Mouse (Mus musculus) limb, embryonic 14.5 days (tissue): Measurements from ENCODE around the gene Slc9a5. TPM values are rescaled to one million over a fixed set of nuclear protein-coding genes. Genes with fewer than 3 reads are reported as not detected.

Experiments
- ATAC-seq: fragments of 200-750 bp; cut with Nextera tagmentation; 2 replicates; pipeline ENCODE4 v1.8.0; 2017; ENCODE audit warnings: low read depth, moderate number of reproducible peaks, moderate TSS enrichment; ENCODE audit not compliant: low FRiP score
- DNase-seq: peaks from one replicate; pipeline ENCODE4 v3.0.0-alpha.2; 2015; ENCODE audit warnings: low spot score
- H3K27ac ChIP-seq: fragments of 300-500 bp; sonication (generic); replicated peaks from 2 replicates; pipeline ENCODE4 v1.5.1; 2014; ENCODE audit warnings: low read depth, mild to moderate bottlenecking, low read length, moderate library complexity, mixed read lengths
- H3K27me3 ChIP-seq: fragments of 300-500 bp; sonication (generic); 2 replicates; pipeline ENCODE4 v1.6.1; 2014; ENCODE audit warnings: low read length, mixed read lengths; ENCODE audit not compliant: control insufficient read depth, insufficient read depth
- H3K36me3 ChIP-seq: fragments of 300-500 bp; sonication (generic); 2 replicates; pipeline ENCODE4 v1.6.1; 2014; ENCODE audit warnings: mild to moderate bottlenecking, low read length, moderate library complexity, mixed read lengths; ENCODE audit not compliant: control insufficient read depth, insufficient read depth
- H3K4me1 ChIP-seq: fragments of 300-500 bp; sonication (generic); 2 replicates; pipeline ENCODE4 v1.6.1; 2014; ENCODE audit warnings: antibody characterized with exemption, low read length, mixed read lengths; ENCODE audit not compliant: control insufficient read depth, insufficient read depth
- H3K4me2 ChIP-seq: fragments of 300-500 bp; sonication (generic); replicated peaks from 2 replicates; pipeline ENCODE4 v1.6.1; 2014; ENCODE audit warnings: low read depth, mild to moderate bottlenecking, low read length, moderate library complexity; ENCODE audit not compliant: severe bottlenecking
- H3K4me3 ChIP-seq: fragments of 300-500 bp; sonication (generic); replicated peaks from 2 replicates; pipeline ENCODE4 v1.5.1; 2014; ENCODE audit warnings: low read length
- H3K9ac ChIP-seq: fragments of 300-500 bp; sonication (generic); 2 replicates; pipeline ENCODE4 v1.6.1; 2014; ENCODE audit warnings: mild to moderate bottlenecking, low read depth, low read length, moderate library complexity; ENCODE audit not compliant: severe bottlenecking
- H3K9me3 ChIP-seq: fragments of 300-500 bp; sonication (generic); 2 replicates; pipeline ENCODE4 v1.6.1; 2016; ENCODE audit warnings: low read length; ENCODE audit not compliant: control insufficient read depth
- POLR2A ChIP-seq: fragments of 200-500 bp; IDR thresholded peaks from 2 replicates; pipeline ENCODE4 v1.8.0; 2012; ENCODE audit warnings: inconsistent platforms, mild to moderate bottlenecking, moderate library complexity, borderline replicate concordance; ENCODE audit not compliant: insufficient read depth, insufficient read length; ENCODE audit errors: extremely low read depth
- WGBS: fragments of 180-500 bp; shearing (Covaris S2); extraction: QIAGEN DNeasy Blood & Tissue Kit; methylation state at CpG from one replicate; pipeline ENCODE4 v1.1.7; 2014; 5-methylcytosine and 5-hydroxymethylcytosine counted together
- microRNA counts: library from miRNA; unstranded; fragments of <30 nt; microRNA quantifications from one replicate; lab custom pipeline; 2016
- microRNA-seq: library from miRNA; unstranded; fragments of <30 nt; microRNA quantifications from one replicate; pipeline ENCODE4, GENCODE M21; 2016
- polyA plus RNA-seq, 2 experiments: library from polyadenylated mRNA; depleted of rRNA in 1 of 2; stranded (reverse) in 1 of 2; unstranded in 1 of 2; fragments of >200 nt; fragmentation: Nextera tagmentation in 1 of 2; extraction: Ambion mirVana in 1 of 2; gene quantifications; 2 replicates each; pipeline versions ENCODE4 v1.2.1 to v1.2.3; 2012 to 2014

The Slc9a5 gene
- polyA plus RNA-seq, 2 experiments: 5.6 to 43.5 TPM

- Histone ChIP-seq H3K9ac (no peak overlapping the region), H3K4me3 (no peak overlapping the region), H3K4me1 (peaks cover 4% of the 10 kb centered on the region), H3K27me3 (peaks cover 24% of the 10 kb centered on the region), H3K36me3 (no peaks in the 10 kb centered on the region), H3K9me3 (peaks cover 4% of the 10 kb centered on the region), H3K4me2 (no peak overlapping the region), H3K27ac (no peak overlapping the region)
- no peak for ATAC-seq
- WGBS: 95% methylated on average over 6 of the region's 6 CpGs
- TF ChIP-seq POLR2A: no peak
- DNase-seq: no peak
Measured at GRCm38 (mm10) chr8:105409947-105410346, 61.3 kb downstream of the Slc9a5 start.

- no peak for TF ChIP-seq POLR2A
Measured at GRCm38 (mm10) chr8:105413391-105413790, 64.7 kb downstream of the Slc9a5 start, which contains the start of the genes Kctd19 and Lrrc36. Gene Kctd19, minus strand, starts transcription at chr8:105413502. Gene Lrrc36, plus strand, starts transcription at chr8:105413571.

GRCm38 (mm10) chr8:105418992-105419391, 70.3 kb downstream of the Slc9a5 start:
- no peaks in the 10 kb centered on the region for H3K36me3 ChIP-seq
- no peak for ATAC-seq
- no peak overlapping the region for H3K4me3 ChIP-seq

More at GRCm38 (mm10) chr8:105413391-105413790, 64.7 kb downstream of the Slc9a5 start, which contains the start of the genes Kctd19 and Lrrc36:
- peak within 1 kb of the TSS; percentile 24 for H3K4me3 ChIP-seq
- no peaks in the 10 kb centered on the region for H3K36me3 ChIP-seq
- H3K9me3 ChIP-seq: peaks cover 4% of the 10 kb centered on the region
- ATAC-seq (no peak), DNase-seq (no peak)
- H3K27ac ChIP-seq: no peak within 1 kb of the TSS
- no peak within 1 kb of the TSS for H3K9ac ChIP-seq
- peaks cover 4% of the 10 kb centered on the region; the same call in 1 of the 2 replicates for H3K4me1 ChIP-seq
- peak within 1 kb of the TSS; percentile 43 for H3K4me2 ChIP-seq
- peaks cover 32% of the 10 kb centered on the region for H3K27me3 ChIP-seq
- WGBS: 6% methylated on average over 24 of the region's 34 CpGs

More at GRCm38 (mm10) chr8:105418992-105419391, 70.3 kb downstream of the Slc9a5 start:
- Histone ChIP-seq H3K9me3 (no peaks in the 10 kb centered on the region), H3K4me2 (no peak overlapping the region), H3K9ac (no peak overlapping the region), H3K4me1 (no peaks in the 10 kb centered on the region), H3K27ac (no peak overlapping the region), H3K27me3 (peaks cover 10% of the 10 kb centered on the region)
- no peak for TF ChIP-seq POLR2A
- DNase-seq: no peak
- 65% methylated on average over 2 of the region's 2 CpGs for WGBS

MicroRNA genes within 50 kb of the gene (microRNA counts, 519-probe panel; counts per million panel counts)
- microRNA mmu-miR-328 (lab: Ali Mortazavi, UCI): 1,663 counts per million, percentile 15 among the panel's probes with 10 or more counts

Small RNA genes within 50 kb of the gene (microRNA-seq; reads per million reads assigned to microRNA genes)
- not detected for gene Gm27320
- 131 reads per million, percentile 49 among the genes with 10 or more reads in this experiment for gene Mir328

Other genes with a start within 250 kb of the Slc9a5 start
- 0.05 TPM in 1 of 2 replicates, not detected in the other for gene Ces4a, start 217.0 kb upstream of the Slc9a5 start, polyA plus RNA-seq (2012; rRNA removed)
- not detected in 2 replicates for gene Ces4a, start 217.0 kb upstream of the Slc9a5 start, polyA plus RNA-seq (2014; fragmentation: Nextera tagmentation; extraction: Ambion mirVana)
- 75.2 and 82.4 TPM in 2 replicates for gene Cbfb, start 178.2 kb upstream of the Slc9a5 start, polyA plus RNA-seq (2012; rRNA removed)
- gene Cbfb, start 178.2 kb upstream of the Slc9a5 start, polyA plus RNA-seq (2014; fragmentation: Nextera tagmentation; extraction: Ambion mirVana): 101 and 119 TPM in 2 replicates
- gene D230025D16Rik, start 123.7 kb upstream of the Slc9a5 start, polyA plus RNA-seq (2012; rRNA removed): 30.1 and 32.8 TPM in 2 replicates
- gene D230025D16Rik, start 123.7 kb upstream of the Slc9a5 start, polyA plus RNA-seq (2014; fragmentation: Nextera tagmentation; extraction: Ambion mirVana): 27.3 and 31.5 TPM in 2 replicates
- 40.8 and 52.7 TPM in 2 replicates for gene B3gnt9, start 93.7 kb upstream of the Slc9a5 start, polyA plus RNA-seq (2012; rRNA removed)
- 38.9 and 42.9 TPM in 2 replicates for gene B3gnt9, start 93.7 kb upstream of the Slc9a5 start, polyA plus RNA-seq (2014; fragmentation: Nextera tagmentation; extraction: Ambion mirVana)
- 12.8 and 13.6 TPM in 2 replicates for gene Tradd, start 84.2 kb upstream of the Slc9a5 start, polyA plus RNA-seq (2012; rRNA removed)
- gene Tradd, start 84.2 kb upstream of the Slc9a5 start, polyA plus RNA-seq (2014; fragmentation: Nextera tagmentation; extraction: Ambion mirVana): 26.2 and 26.3 TPM in 2 replicates
- gene Fbxl8, start 84.2 kb upstream of the Slc9a5 start, polyA plus RNA-seq (2012; rRNA removed): 4.0 and 5.6 TPM in 2 replicates
- gene Fbxl8, start 84.2 kb upstream of the Slc9a5 start, polyA plus RNA-seq (2014; fragmentation: Nextera tagmentation; extraction: Ambion mirVana): 2.9 and 3.7 TPM in 2 replicates
- gene Hsf4, start 79.0 kb upstream of the Slc9a5 start, polyA plus RNA-seq (2012; rRNA removed): 0.47 and 0.62 TPM in 2 replicates
- gene Hsf4, start 79.0 kb upstream of the Slc9a5 start, polyA plus RNA-seq (2014; fragmentation: Nextera tagmentation; extraction: Ambion mirVana): 0.14 TPM in 1 of 2 replicates, not detected in the other
- 2.0 and 2.3 TPM in 2 replicates for gene Nol3, start 72.7 kb upstream of the Slc9a5 start, polyA plus RNA-seq (2012; rRNA removed)
- gene Nol3, start 72.7 kb upstream of the Slc9a5 start, polyA plus RNA-seq (2014; fragmentation: Nextera tagmentation; extraction: Ambion mirVana): 2.3 and 3.3 TPM in 2 replicates
- gene 4931428F04Rik, start 59.0 kb upstream of the Slc9a5 start, polyA plus RNA-seq (2012; rRNA removed): 30.1 and 37.8 TPM in 2 replicates
- gene 4931428F04Rik, start 59.0 kb upstream of the Slc9a5 start, polyA plus RNA-seq (2014; fragmentation: Nextera tagmentation; extraction: Ambion mirVana): 9.9 and 12.1 TPM in 2 replicates
- gene Exoc3l, start 52.7 kb upstream of the Slc9a5 start, polyA plus RNA-seq (2012; rRNA removed): 14.4 and 16.3 TPM in 2 replicates
- 7.4 and 9.8 TPM in 2 replicates for gene Exoc3l, start 52.7 kb upstream of the Slc9a5 start, polyA plus RNA-seq (2014; fragmentation: Nextera tagmentation; extraction: Ambion mirVana)
- gene E2f4, start 51.2 kb upstream of the Slc9a5 start, polyA plus RNA-seq (2012; rRNA removed): 136 and 180 TPM in 2 replicates
- gene E2f4, start 51.2 kb upstream of the Slc9a5 start, polyA plus RNA-seq (2014; fragmentation: Nextera tagmentation; extraction: Ambion mirVana): 76.2 and 78.4 TPM in 2 replicates
- gene Elmo3, start 43.2 kb upstream of the Slc9a5 start, polyA plus RNA-seq (2012; rRNA removed): 8.8 and 9.6 TPM in 2 replicates
- 7.3 and 7.7 TPM in 2 replicates for gene Elmo3, start 43.2 kb upstream of the Slc9a5 start, polyA plus RNA-seq (2014; fragmentation: Nextera tagmentation; extraction: Ambion mirVana)
- gene Lrrc29, start 22.6 kb upstream of the Slc9a5 start, polyA plus RNA-seq (2012; rRNA removed): 3.2 and 4.8 TPM in 2 replicates
- gene Lrrc29, start 22.6 kb upstream of the Slc9a5 start, polyA plus RNA-seq (2014; fragmentation: Nextera tagmentation; extraction: Ambion mirVana): 1.9 and 2.5 TPM in 2 replicates
- gene Tmem208, start 22.5 kb upstream of the Slc9a5 start, polyA plus RNA-seq (2012; rRNA removed): 135 and 143 TPM in 2 replicates
- 126 and 135 TPM in 2 replicates for gene Tmem208, start 22.5 kb upstream of the Slc9a5 start, polyA plus RNA-seq (2014; fragmentation: Nextera tagmentation; extraction: Ambion mirVana)
- 24.4 and 30.7 TPM in 2 replicates for gene Fhod1, start 890 bp upstream of the Slc9a5 start, polyA plus RNA-seq (2012; rRNA removed)
- gene Fhod1, start 890 bp upstream of the Slc9a5 start, polyA plus RNA-seq (2014; fragmentation: Nextera tagmentation; extraction: Ambion mirVana): 2.7 and 2.8 TPM in 2 replicates
- 3.9 and 5.5 TPM in 2 replicates for gene Plekhg4, start 24.4 kb downstream of the Slc9a5 start, polyA plus RNA-seq (2012; rRNA removed)
- gene Plekhg4, start 24.4 kb downstream of the Slc9a5 start, polyA plus RNA-seq (2014; fragmentation: Nextera tagmentation; extraction: Ambion mirVana): 0.55 and 1.2 TPM in 2 replicates
- 0.04 TPM in 1 of 2 replicates, not detected in the other for gene Kctd19, start 64.7 kb downstream of the Slc9a5 start, polyA plus RNA-seq (2012; rRNA removed)
- gene Kctd19, start 64.7 kb downstream of the Slc9a5 start, polyA plus RNA-seq (2014; fragmentation: Nextera tagmentation; extraction: Ambion mirVana): 0.18 TPM in 1 of 2 replicates, not detected in the other
- gene Lrrc36, start 64.7 kb downstream of the Slc9a5 start, polyA plus RNA-seq (2012; rRNA removed): 0.84 and 1.0 TPM in 2 replicates
- 0.58 and 0.62 TPM in 2 replicates for gene Lrrc36, start 64.7 kb downstream of the Slc9a5 start, polyA plus RNA-seq (2014; fragmentation: Nextera tagmentation; extraction: Ambion mirVana)
- 107 and 130 TPM in 2 replicates for gene Tppp3, start 122.7 kb downstream of the Slc9a5 start, polyA plus RNA-seq (2012; rRNA removed)
- gene Tppp3, start 122.7 kb downstream of the Slc9a5 start, polyA plus RNA-seq (2014; fragmentation: Nextera tagmentation; extraction: Ambion mirVana): 123 and 164 TPM in 2 replicates
- gene Zdhhc1, start 148.1 kb downstream of the Slc9a5 start, polyA plus RNA-seq (2012; rRNA removed): 72.3 and 90.2 TPM in 2 replicates
- gene Zdhhc1, start 148.1 kb downstream of the Slc9a5 start, polyA plus RNA-seq (2014; fragmentation: Nextera tagmentation; extraction: Ambion mirVana): 36.8 and 42.9 TPM in 2 replicates
- 3.3 and 6.4 TPM in 2 replicates for gene Hsd11b2, start 169.9 kb downstream of the Slc9a5 start, polyA plus RNA-seq (2012; rRNA removed)
- gene Hsd11b2, start 169.9 kb downstream of the Slc9a5 start, polyA plus RNA-seq (2014; fragmentation: Nextera tagmentation; extraction: Ambion mirVana): 1.7 and 2.2 TPM in 2 replicates
- 98.9 and 105 TPM in 2 replicates for gene Atp6v0d1, start 217.2 kb downstream of the Slc9a5 start, polyA plus RNA-seq (2012; rRNA removed)
- 91.2 and 93.2 TPM in 2 replicates for gene Atp6v0d1, start 217.2 kb downstream of the Slc9a5 start, polyA plus RNA-seq (2014; fragmentation: Nextera tagmentation; extraction: Ambion mirVana)